Mouse (Mus musculus): ENCODE data around the gene Nfkbid.
"Not testable (repeated sequence)": the region's sequence is repeated elsewhere in the genome, so short reads cannot be mapped to it uniquely, and the experiment has no call there.

Gene Nfkbid

GRCm38 (mm10) chr7:30472411-30472810 lies 50.9 kb downstream of the Nfkbid start:
- DNase-seq (ENCODE audit: low spot score): peak; percentile 65

GRCm38 (mm10) chr7:30474999-30475398 lies 53.5 kb downstream of the Nfkbid start:
- no peak for DNase-seq (ENCODE audit: low spot score)

- not testable (repeated sequence) for DNase-seq (ENCODE audit: low spot score)
These were observed 54.6 kb downstream of the Nfkbid start for GRCm38 (mm10) chr7:30476136-30476535.

GRCm38 (mm10) chr7:30477415-30478381 lies 56.2 kb downstream of the Nfkbid start:
- no peak for DNase-seq (ENCODE audit: low spot score)
